Mouse (Mus musculus) midbrain, embryonic 10.5 days (tissue): ENCODE measurements at regions not wholly inside any gene's neighbourhood (a gene's known extent, or its start where the extent isn't known, plus 50 kb on each side); places are given as distances from the start of the nearest gene placed in this dataset.
A peak's percentile ranks its signal among the peaks of the same experiment; 100 is the strongest.

ENCODE experiments used
- DNase-seq: peaks from one replicate; pipeline ENCODE4 v3.0.0-alpha.2; 2017; ENCODE audit warnings: low spot score
- H3K27ac ChIP-seq: fragments of 300-500 bp; sonication (generic); replicated peaks from 2 replicates; pipeline ENCODE4 v1.5.1; 2016; ENCODE audit warnings: mild to moderate bottlenecking
- H3K27me3 ChIP-seq: fragments of 300-500 bp; sonication (generic); 2 replicates; pipeline ENCODE4 v1.6.1; 2016; ENCODE audit warnings: low read depth, mild to moderate bottlenecking; ENCODE audit not compliant: poor library complexity, severe bottlenecking
- H3K36me3 ChIP-seq: fragments of 300-500 bp; sonication (generic); 2 replicates; pipeline ENCODE4 v1.6.1; 2016; ENCODE audit warnings: mild to moderate bottlenecking, moderate library complexity
- H3K4me1 ChIP-seq: fragments of 300-500 bp; sonication (generic); 2 replicates; pipeline ENCODE4 v1.6.1; 2016
- H3K4me3 ChIP-seq: fragments of 300-500 bp; sonication (generic); 2 replicates; pipeline ENCODE4 v1.5.1; 2016; ENCODE audit warnings: mild to moderate bottlenecking, moderate library complexity
- H3K9me3 ChIP-seq: fragments of 300-500 bp; sonication (generic); replicated peaks from 2 replicates; pipeline ENCODE4 v1.6.1; 2016; ENCODE audit warnings: mild to moderate bottlenecking
- WGBS: fragments of 180-500 bp; shearing (Covaris S2); methylation state at CpG from one replicate; pipeline ENCODE4 v1.1.7; 2016; 5-methylcytosine and 5-hydroxymethylcytosine counted together

- no peaks in the 10 kb centered on the region for H3K27me3 ChIP-seq
- no peaks in the 10 kb centered on the region; the same call in 1 of the 2 replicates for H3K9me3 ChIP-seq
- no peaks in the 10 kb centered on the region for H3K36me3 ChIP-seq
- peaks cover 16% of the 10 kb centered on the region for H3K4me1 ChIP-seq
- no peak overlapping the region for H3K4me3 ChIP-seq
- peak overlapping the region; percentile 55 for H3K27ac ChIP-seq
- no peak for DNase-seq
- WGBS, result 72% methylated on average over 5 of the region's 5 CpGs
Measured at GRCm38 (mm10) chr9:41238395-41239096, 77.0 kb upstream of the Ubash3b start.

GRCm38 (mm10) chr9:41237265-41237664 lies 75.8 kb upstream of the Ubash3b start:
- DNase-seq, result no peak
- 58% methylated on average over 5 of the region's 5 CpGs for WGBS
- Histone ChIP-seq H3K27ac (no peak overlapping the region), H3K4me3 (no peak overlapping the region), H3K27me3 (no peaks in the 10 kb centered on the region), H3K4me1 (peaks cover 16% of the 10 kb centered on the region), H3K9me3 (no peaks in the 10 kb centered on the region; the same call in 1 of the 2 replicates), H3K36me3 (no peaks in the 10 kb centered on the region)

GRCm38 (mm10) chr9:41229225-41229582 lies 67.7 kb upstream of the Ubash3b start:
- peak overlapping the region; percentile 94 for H3K27ac ChIP-seq

GRCm38 (mm10) chr9:41228425-41229224 lies 67.1 kb upstream of the Ubash3b start:
- 6% methylated on average over 29 of the region's 29 CpGs for WGBS
- no peaks in the 10 kb centered on the region for H3K36me3 ChIP-seq
- peak overlapping the region; percentile 47 for H3K4me3 ChIP-seq

More at GRCm38 (mm10) chr9:41229225-41229582, 67.7 kb upstream of the Ubash3b start:
- Histone ChIP-seq H3K4me1 (peaks cover 30% of the 10 kb centered on the region), H3K9me3 (no peaks in the 10 kb centered on the region), H3K4me3 (peak overlapping the region; percentile 47), H3K36me3 (no peaks in the 10 kb centered on the region), H3K27me3 (no peaks in the 10 kb centered on the region)
- 9% methylated on average over 5 of the region's 5 CpGs for WGBS
- no peak for DNase-seq

GRCm38 (mm10) chr9:41223406-41223805 lies 61.9 kb upstream of the Ubash3b start:
- Histone ChIP-seq H3K4me1 (peaks cover 19% of the 10 kb centered on the region), H3K27me3 (no peaks in the 10 kb centered on the region), H3K9me3 (no peaks in the 10 kb centered on the region), H3K27ac (no peak overlapping the region; the same call in 1 of the 2 replicates), H3K4me3 (no peak overlapping the region), H3K36me3 (no peaks in the 10 kb centered on the region)
- WGBS, result 70% methylated on average over 11 of the region's 11 CpGs
- no peak for DNase-seq

More at GRCm38 (mm10) chr9:41228425-41229224, 67.1 kb upstream of the Ubash3b start:
- peak; percentile 91 for DNase-seq
- H3K27ac ChIP-seq, result peak overlapping the region; percentile 94
- peaks cover 35% of the 10 kb centered on the region for H3K4me1 ChIP-seq
- no peaks in the 10 kb centered on the region for H3K27me3 ChIP-seq
- H3K9me3 ChIP-seq, result no peaks in the 10 kb centered on the region

- peaks cover 13% of the 10 kb centered on the region; the same call in 1 of the 2 replicates for H3K4me1 ChIP-seq
- H3K9me3 ChIP-seq, result no peaks in the 10 kb centered on the region
- WGBS, result 92% methylated on average over 16 of the region's 16 CpGs
- DNase-seq, result no peak
- no peak overlapping the region for H3K27ac ChIP-seq
- no peaks in the 10 kb centered on the region for H3K36me3 ChIP-seq
- no peaks in the 10 kb centered on the region for H3K27me3 ChIP-seq
- no peak overlapping the region for H3K4me3 ChIP-seq
Measured at GRCm38 (mm10) chr9:41222346-41223015, 61.0 kb upstream of the Ubash3b start.

GRCm38 (mm10) chr9:41221110-41221790 lies 59.8 kb upstream of the Ubash3b start:
- Histone ChIP-seq H3K4me3 (no peak overlapping the region), H3K36me3 (no peaks in the 10 kb centered on the region), H3K4me1 (peaks cover 13% of the 10 kb centered on the region; the same call in 1 of the 2 replicates), H3K27me3 (no peaks in the 10 kb centered on the region), H3K27ac (no peak overlapping the region), H3K9me3 (no peaks in the 10 kb centered on the region)
- WGBS, result 88% methylated on average over 4 of the region's 4 CpGs
- no peak for DNase-seq

GRCm38 (mm10) chr9:41220105-41220669 lies 58.7 kb upstream of the Ubash3b start:
- no peak for DNase-seq
- Histone ChIP-seq H3K4me1 (peaks cover 13% of the 10 kb centered on the region; the same call in 1 of the 2 replicates), H3K27me3 (no peaks in the 10 kb centered on the region), H3K9me3 (no peaks in the 10 kb centered on the region), H3K4me3 (no peak overlapping the region), H3K36me3 (no peaks in the 10 kb centered on the region), H3K27ac (no peak overlapping the region)
- WGBS, result 93% methylated on average over 3 of the region's 3 CpGs

GRCm38 (mm10) chr9:41218702-41219101 lies 57.2 kb upstream of the Ubash3b start:
- Histone ChIP-seq H3K27ac (0 out of 2 replicates have a peak overlapping the region, but pooled peaks have one; percentile 6), H3K36me3 (no peaks in the 10 kb centered on the region), H3K4me1 (peaks cover 8% of the 10 kb centered on the region; the same call in 1 of the 2 replicates), H3K9me3 (no peaks in the 10 kb centered on the region), H3K27me3 (no peaks in the 10 kb centered on the region), H3K4me3 (no peak overlapping the region)
- no peak for DNase-seq
- 92% methylated on average over 6 of the region's 6 CpGs for WGBS

GRCm38 (mm10) chr9:41216248-41216647 lies 54.8 kb upstream of the Ubash3b start:
- Histone ChIP-seq H3K27me3 (no peaks in the 10 kb centered on the region), H3K9me3 (no peaks in the 10 kb centered on the region)
- WGBS, result 55% methylated on average over 3 of the region's 3 CpGs

GRCm38 (mm10) chr9:41215026-41215425 lies 53.5 kb upstream of the Ubash3b start:
- Histone ChIP-seq H3K9me3 (no peaks in the 10 kb centered on the region), H3K4me1 (peaks cover 22% of the 10 kb centered on the region), H3K27ac (no peak overlapping the region), H3K27me3 (no peaks in the 10 kb centered on the region), H3K4me3 (no peak overlapping the region), H3K36me3 (no peaks in the 10 kb centered on the region)
- WGBS, result 91% methylated on average over 5 of the region's 5 CpGs
- DNase-seq, result no peak

More at GRCm38 (mm10) chr9:41216248-41216647, 54.8 kb upstream of the Ubash3b start:
- Histone ChIP-seq H3K4me1 (peaks cover 22% of the 10 kb centered on the region), H3K36me3 (no peaks in the 10 kb centered on the region), H3K4me3 (no peak overlapping the region), H3K27ac (no peak overlapping the region)
- no peak for DNase-seq
